Mouse (Mus musculus) regulatory T cell (primary cell): ENCODE results near the gene Cdh22.

Experiments
- in situ Hi-C: fragments of 300-600 bp; cut with MboI, MseI; formaldehyde crosslinking; loops from one replicate; pipeline ENCODE4 v1.15.1; 2025; ENCODE audit warnings: high pct_unique_total_duplicates

Gene Cdh22

DNA sequence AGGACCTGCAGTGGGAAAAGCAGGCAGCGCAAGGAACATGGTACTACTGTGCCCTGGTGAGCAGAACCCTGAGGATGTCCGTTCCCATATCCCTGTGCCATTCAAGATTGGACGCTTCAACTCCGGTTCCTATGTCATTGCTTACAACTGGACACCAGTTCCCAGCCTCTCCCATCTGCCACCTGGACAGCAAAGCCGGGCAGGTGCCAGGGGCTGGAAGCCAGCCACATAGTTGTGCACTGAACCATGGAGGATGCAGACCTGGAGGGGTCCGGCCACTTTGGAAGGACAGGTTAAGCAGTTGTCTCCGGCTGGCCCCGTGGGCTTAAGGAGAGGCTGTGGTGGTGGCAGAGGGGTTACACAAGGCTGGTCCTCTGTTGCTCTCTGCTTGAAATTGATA is 17.7 kb upstream of the Cdh22 start:
- in situ Hi-C loops, result no loop called here

DNA sequence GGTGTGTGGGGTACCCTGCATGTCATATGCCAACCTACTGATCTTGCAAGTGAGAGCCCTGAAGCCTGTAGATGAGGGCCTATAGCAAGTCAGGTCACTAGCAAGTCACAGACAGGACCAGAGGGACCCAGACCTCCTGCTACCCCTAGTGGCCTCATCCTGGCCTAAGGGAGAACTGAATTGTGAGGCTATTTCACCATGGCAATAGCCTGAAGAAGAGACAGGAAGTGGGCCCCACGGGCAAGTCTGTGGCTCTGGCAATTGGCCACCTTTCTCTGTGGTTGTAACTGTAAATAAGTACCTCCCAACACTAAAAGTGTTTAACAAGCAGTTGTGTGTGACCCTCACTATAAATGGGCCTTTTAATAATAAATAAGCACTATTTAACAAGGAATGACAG is 16.2 kb upstream of the Cdh22 start:
- in situ Hi-C loops, result no loop called here

DNA sequence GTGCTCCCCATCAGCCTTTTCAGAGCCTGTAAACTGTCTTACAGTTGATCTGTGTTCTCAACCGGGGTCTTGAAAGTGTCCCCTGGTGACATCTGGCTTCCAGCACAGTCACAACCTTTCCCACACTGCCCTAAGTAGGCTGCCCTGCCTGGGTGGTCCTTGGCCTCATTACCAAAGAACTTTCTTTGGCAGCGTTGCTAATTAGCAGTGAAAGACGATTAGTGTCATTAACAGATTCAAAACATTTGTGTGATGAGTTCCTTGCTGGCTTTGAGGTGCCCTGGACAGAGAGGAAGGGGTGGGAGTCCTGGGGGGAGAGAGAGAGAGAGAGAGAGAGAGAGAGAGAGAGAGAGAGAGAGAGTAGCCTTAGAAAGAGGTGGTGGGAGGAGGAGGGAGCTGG is 14.3 kb upstream of the Cdh22 start:
- in situ Hi-C loops, result no loop called here

DNA sequence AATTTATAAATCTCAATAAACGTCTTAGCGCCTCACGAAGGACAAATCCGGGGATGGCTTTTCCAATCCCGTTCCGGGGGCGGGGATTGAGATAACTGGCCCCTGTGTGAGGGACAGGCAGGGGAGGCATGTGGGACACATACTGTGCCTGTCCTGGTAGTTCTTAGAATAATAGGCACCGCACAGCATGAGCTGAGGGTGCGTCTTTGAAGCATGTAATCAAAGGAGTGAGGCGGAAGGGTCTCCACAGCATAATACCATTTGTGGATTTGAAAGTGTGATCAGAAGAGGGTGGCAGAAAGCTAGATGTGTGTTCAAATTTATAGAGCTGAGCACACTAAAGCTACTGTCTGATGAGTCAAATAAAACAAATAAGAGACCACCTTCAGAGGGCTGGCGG is 11.7 kb upstream of the Cdh22 start:
- in situ Hi-C loops, result no loop called here

DNA sequence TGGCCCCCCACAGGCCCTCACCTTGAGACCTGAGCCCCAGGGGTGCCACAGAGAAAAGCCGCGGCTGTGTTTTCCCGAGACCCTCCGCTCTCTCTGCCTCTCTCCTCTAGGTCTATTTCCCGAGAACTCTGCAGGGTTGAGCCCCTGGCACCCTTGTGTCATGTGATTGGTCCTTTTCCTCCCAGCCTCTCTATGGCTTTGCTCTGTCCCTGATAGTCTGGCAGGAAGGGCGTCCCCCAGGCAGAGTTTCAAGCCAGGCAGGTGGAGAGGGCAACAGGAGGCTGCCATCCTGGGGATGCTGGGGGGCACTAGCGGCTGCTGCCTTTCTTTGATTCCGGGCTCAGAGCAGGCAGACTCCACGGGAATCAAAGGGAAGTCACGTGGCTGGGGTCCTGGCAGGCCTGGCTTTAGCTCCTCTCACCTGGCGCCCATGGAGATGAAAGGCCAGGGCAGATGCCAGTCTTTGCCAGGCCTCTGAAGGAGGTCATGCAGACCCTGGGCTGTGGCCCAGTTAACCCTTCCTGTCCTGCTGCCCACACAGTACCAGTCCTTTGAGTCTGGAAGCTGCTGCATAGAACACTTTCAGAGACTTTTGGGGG is 8.6 kb upstream of the Cdh22 start:
- in situ Hi-C loops, result no loop called here

DNA sequence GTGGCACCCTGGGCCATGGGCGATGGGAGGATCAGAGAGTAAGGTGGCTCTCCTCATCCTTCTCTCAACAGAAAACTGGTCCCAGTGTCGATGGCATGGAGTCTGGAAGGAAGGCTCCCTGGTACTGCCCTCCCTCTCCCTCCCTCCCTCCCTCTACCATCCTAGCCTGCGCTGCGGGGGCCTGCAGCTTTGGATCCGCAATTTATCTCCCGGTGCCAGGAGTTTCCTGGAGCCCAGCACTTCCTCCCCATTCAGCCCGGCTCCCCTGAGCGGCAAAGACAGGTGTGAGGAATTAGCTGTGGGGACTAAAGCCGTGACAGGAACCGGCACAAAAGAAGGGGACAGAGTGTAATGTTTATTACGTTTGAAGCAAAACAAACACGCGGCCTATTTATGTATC is 7.9 kb upstream of the Cdh22 start:
- in situ Hi-C loops, result no loop called here

DNA sequence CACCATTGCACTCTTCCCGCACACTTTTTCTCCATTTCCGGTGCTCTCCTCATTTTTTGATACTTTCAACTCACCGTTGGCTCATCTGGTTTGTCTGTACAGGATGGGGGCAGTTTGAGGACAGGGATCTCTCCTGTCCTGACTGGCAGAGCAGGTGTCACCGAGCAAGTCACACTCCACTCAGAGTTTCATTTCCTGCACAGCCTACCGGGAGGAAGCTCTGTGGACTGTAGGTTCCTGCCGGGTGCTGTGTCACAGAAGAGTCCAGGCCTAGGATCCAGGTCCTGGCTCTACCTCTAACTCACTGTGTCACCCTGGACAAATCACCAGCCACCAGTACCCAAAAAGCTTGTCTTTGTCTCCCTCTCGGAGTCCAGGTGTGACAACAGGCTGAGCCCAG is 7.1 kb upstream of the Cdh22 start:
- in situ Hi-C loops, result no loop called here

DNA sequence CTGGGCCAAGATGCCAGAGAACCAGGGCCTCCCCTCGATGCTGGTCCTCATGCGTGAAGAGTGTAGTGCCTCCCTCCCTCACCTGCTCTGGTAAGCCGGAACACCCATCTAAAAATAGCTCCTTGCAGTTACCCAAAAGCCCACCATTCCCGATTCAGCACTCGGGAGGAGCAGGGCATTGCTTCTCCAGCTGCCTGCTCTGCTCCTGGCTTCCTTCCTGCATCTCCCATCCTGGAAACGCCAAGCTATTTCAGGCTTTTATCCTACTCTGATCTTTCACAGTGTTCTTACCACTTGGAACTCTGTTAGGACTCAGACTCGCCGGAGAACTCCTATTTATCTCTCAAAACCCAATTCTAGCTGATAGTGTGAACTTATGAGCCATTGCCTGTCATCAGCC is 5.7 kb upstream of the Cdh22 start:
- in situ Hi-C loops, result no loop called here

DNA sequence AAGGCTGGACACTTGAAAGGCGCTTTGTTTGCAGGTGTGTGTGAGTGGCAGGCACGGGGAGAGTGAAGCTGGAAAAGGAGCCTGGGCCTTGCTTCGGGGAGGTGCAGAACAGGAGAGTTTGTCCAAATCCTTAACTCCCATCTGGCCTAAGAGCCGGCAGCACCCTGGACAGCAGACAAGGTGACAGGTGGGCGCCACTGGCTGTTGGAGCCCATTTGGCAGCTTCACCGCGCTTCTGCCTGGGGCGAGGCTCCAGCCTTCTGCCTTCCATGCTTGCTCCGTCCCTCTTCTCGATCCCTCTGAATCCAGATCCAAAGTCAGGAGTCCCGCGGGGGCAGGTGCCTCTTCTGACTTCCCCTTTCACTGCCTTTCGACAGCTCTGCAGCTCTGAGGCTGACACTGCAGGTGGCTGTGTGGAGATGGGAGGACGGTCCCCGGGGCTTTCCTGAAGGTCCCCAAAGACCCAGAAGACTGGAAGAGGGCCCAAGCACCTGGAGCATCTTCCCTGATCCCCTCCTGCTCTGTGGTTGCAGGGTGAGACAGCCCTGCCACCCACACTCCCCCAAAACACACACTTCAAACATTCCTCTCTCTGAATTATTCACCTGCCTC is 5.0 kb upstream of the Cdh22 start:
- in situ Hi-C loops, result no loop called here

DNA sequence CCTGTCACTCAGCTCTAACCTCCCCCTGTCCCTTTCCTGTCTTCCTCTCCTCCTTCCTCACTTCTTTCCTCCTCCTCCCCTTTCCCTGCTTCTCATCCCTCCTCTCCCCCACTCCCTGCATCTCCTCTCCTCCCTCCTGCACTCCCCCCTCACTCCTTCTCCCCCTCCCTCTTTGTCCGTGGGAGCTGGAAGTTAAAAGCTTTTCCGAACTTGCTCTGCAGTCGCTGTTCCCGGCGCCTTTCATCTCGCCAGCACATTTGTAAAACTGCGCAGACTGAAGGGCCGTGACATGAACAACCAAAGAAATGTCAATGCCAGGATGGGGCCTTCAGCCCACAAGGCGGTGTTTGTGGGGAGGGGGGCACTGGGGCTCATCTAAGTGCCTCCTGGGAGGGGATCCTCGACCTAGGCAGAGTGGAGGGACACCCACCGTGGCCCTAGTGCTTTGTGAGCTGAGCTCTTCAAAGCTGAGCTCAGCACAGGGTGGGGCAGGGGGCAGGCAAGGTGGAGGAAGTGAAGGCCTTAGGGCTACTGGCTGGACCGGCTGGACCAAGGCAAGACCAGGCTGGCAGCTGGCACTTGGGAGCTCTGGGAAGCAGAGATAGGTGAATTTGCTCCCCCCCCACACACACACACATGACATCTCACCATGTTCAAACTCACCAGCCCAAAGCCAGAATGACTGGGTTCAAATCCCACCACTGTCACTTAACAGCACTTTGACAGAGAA is 3.9 kb upstream of the Cdh22 start:
- in situ Hi-C loops, result no loop called here

DNA sequence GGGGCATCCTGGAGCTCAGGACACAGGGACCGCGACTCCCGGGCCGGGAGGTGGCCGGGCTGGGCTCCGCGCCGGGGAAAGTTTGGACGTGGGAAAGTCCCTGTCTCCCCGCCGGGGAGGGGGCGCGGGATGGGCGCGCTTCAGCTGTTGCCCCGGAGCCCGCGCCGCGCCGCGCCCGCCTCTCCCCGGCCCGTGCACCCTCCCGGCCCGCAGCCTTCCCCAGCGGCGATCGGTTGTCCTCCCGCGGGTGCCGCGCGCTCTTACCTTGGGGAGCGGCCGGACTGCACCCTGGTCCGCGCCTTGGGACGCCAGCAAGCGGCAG is 401 bp downstream of the Cdh22 start:
- in situ Hi-C loops, result no loop called here

DNA sequence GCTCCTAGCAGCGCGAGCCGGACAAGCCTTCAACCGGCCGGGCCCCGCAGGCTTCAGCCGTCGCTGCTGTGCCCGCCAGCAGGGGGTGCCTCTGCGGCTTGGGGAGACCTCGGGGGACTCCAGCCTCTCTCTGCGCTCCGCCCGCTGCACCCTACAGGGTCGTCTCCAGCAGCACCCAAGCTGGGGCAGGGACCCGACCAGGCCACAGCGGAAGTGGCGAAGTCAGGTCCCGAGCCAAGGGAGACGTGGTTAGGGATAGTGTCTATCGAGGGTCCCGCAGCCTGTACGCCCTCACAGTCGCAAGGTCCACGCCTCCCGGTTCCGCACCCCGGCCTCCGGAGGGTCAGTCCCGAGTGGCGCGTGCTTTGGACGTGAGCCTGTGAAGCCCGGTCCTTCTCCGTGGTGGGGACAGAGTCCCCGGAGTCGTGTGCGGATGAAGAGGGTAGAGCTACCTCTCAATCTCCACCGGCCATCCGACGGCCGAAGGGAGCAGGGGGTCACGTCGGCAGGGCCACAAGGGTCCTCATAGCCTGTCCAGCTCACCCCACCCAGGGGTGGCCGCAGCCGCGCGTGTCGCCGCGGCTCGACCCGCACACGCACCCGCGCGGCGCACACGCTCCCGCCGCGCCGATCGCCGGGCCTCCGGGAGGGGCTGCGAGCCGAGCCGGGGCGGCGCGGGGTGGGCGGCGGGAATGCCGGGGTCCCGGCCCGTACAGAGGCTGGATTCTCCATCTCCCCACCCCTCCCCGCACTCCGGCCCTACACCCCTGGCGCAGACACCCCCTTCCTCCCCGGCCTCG is 962 bp downstream of the Cdh22 start:
- in situ Hi-C loops, result no loop called here

DNA sequence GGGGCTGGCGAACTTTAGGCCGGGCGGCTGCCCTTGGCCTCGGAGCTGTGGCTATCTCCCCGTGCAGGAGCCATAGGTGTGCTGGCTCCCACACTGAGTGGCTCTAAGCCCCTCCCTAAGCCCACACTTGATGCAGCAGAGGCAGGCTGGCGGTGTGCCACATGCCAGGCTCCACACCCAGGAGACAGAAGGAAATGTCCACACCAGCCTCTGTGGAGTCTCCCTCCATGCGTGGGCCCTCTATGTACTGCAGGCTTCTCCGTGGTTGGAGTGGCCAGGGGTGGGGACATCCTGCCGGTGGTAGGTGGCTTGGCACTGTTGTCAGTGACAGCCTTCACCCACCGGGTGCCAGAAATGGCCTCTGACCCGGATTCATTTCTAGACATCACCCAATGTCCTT is 5.6 kb downstream of the Cdh22 start:
- in situ Hi-C loops, result no loop called here

DNA sequence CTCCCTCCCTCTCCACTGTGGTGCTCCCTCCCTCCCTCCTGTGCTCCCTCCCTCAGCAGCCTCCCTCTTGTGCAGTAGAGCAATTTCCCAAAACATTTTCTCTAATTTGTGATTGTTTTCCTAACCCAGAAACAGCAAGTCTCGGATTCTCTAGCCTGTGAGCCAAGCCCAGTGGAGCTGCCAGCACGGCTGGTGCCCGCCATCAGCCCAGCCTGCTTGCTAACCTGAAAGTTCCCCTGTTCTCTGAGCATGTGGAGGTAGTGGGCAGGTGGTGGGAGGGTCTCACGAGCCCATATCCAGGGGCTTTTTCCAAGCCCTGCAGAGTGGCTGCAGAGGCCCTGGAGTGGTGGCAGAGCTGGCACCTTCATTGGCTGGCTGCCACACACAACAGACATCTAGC is 10.8 kb downstream of the Cdh22 start:
- in situ Hi-C loops, result no loop called here

DNA sequence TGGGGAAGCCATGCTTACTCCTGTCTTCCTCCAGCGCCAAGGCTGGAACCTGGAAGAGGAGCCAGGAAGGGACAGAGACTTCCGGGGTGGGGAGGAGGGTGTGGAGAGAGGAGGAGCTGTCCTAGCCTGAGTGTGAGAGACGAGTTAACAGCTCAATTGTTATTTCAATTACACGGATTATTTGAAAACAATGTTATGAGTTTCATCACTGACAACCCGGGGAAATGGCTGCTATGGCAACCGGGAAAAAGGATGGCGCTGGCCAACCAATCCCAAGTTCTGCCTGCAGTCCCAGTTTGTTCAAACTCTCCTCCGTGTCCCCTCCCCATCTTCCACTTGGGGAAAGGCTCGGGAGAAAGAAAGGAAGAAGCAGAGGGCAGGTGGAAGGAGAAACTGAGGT is 12.7 kb downstream of the Cdh22 start:
- in situ Hi-C loops, result no loop called here

DNA sequence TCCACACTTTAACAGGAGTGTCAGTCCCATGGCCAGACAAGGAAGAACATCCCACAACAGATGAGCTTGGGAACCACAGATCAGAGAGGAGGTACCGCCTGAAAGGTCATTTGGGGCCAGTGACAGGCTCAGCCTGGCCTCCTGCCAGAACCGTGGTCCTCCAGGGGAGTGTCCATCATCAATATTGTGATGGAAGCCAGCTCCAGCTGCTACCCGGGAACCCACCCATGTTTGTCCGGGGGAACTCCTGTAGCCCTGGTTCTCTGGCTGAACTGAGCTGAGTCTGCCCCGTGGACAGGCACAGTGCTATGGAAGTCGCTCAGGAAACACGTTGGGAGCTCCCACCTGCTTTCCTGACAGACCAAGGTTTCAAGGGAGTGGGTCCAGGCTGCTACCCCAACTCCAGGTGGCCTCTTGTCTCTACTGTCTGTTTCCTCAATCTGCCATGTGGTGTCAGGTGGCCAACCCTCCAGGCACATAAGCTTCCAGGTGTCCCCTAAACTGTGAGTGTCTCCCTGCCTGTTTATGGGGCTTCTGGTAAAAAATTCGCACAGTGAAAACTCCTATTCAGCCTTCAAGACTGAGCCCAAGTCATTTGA is 14.2 kb downstream of the Cdh22 start:
- in situ Hi-C loops, result no loop called here

DNA sequence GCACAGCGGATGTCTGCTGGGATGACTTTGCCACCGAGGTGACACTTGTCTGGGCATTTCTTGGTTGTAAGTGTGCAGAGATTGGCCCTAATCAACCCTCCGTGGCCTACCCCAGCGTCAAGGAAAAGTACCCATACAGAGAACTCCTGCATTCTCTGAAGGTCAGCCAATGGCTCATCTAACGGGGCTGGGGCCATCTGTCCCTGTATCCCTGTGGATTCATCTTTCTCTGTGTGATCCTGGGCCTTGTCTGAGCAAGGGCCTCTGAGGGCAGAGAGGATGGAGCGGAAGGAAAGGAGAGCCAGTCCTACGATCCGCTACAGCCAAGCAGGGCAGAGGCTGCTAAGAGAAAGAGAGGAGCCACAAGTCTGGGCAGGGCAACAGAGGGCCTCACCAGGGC is 15.7 kb downstream of the Cdh22 start:
- in situ Hi-C loops, result no loop called here

DNA sequence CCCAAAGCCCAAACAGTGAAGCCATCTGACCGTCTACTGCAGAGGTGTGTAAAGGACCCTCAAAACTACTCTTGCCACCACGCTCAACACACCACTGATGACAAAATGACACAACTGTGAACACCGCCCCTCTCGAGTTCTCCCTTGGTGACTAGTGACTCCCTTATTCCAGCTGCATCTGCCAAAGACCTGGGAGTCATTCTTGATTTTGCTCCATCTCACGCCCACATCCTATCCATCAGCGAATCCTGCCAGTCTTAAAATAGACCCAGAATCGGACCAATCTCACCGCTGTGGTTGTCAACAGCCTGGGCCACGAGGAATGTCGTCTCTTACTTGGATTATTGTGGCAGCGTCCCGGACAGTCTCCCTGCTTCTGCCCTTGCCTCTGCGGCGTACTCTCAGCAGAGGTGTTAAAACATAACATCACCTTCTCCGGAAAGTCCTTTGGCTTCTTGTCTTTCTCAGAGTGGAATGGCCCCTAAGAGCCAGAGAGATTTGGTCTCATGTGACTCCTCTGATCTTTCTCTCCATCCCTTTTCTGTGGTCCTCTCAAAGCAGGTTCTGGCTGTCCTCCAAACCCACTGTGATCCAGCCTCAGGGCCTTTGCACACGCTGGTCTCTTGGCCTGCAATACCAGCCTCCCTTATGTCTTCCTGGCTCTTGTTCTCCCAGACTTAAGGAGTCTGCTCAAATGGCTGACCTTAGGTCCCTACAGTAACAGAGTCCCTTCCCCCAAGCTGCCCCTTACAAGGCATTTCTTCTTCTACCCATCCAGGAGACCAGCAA is 17.1 kb downstream of the Cdh22 start:
- in situ Hi-C loops, result no loop called here

DNA sequence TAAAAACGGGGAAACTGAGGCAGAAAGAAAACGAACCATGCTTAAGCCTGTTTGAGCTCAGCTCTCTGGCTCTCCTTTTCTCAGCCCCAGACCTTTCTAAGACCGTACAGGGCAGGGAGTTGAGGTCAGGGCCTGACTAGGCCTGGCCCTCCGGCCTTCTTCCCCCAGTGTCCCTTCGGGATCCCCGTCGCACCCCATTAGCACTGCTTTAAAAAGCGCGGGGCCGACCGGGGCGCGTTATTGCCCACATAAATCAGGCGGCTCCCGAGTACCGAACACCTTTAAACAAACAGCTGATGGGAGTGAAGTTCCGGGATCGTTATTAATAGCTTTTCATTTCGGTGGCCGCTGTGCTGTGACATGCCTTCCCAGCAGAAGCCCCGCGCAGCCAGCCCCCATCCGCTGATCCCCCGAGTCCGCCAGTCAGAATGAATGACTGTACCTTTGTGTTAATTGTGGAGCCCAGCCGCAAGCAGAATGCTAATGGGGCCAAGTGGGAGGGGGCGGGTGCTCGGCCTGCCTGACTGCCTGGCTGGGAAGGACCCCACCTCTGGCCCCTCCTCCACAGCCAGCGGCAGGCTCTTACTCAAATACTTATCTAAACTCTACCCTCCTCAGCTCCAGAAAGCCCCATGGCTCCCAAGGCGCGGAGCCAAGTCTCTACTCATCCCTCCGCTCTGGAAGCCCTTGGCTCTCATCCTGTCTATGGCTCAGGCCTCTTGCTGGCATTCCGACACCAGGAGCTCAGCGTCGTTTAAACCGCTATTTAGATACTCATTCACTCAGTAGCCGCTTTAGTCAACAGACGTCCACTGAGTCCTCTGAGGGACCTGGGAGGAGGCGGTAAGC is 19.3 kb downstream of the Cdh22 start:
- in situ Hi-C loops, result no loop called here

DNA sequence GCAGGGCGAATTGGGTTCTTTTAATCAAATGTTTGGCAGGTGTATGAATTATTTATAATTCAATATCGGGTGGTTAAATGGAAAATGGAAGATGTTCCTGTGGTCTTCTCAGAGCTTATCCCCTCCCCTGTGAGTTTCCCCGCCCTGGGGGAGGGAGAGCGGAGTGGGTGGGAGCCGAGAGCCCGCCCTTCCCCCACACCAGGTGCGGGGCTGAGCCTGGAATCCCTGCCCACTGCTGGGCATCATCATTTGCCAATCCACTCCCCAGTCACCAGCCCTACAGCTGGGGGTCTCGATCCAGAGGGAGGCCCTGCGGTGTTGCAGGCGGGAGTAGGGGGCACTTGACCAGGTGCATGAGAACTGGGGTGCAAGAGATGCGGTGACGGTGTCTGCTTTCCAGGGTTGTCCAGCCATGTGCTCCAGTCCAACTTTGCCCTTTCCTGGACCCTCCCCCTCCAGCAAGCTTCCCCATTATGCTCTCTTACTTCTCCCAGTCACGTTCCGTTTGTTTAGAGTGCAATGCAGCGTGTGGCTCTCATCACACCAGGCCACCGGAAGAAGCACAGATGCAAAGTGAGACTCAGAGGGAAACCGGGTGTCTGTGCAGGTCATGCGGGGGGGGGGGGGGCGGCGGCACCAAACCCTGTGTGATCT is 23.1 kb downstream of the Cdh22 start:
- in situ Hi-C loops, result no loop called here
